Mouse (Mus musculus) embryonic facial prominence, embryonic 10.5 days (tissue): ENCODE measurements around the gene Rnh1. TPM values are rescaled to one million over a fixed set of nuclear protein-coding genes. Genes with fewer than 3 reads are reported as not detected.

Source experiments
- DNase-seq: peaks from one replicate; pipeline ENCODE4 v3.0.0-alpha.2; 2017; ENCODE audit warnings: low spot score
- H3K27ac ChIP-seq: fragments of 300-500 bp; sonication (generic); replicated peaks from 2 replicates; pipeline ENCODE4 v1.5.1; 2016; ENCODE audit warnings: mild to moderate bottlenecking
- H3K27me3 ChIP-seq: fragments of 300-500 bp; sonication (generic); replicated peaks from 2 replicates; pipeline ENCODE4 v1.6.1; 2016; ENCODE audit warnings: low read depth, mild to moderate bottlenecking; ENCODE audit not compliant: poor library complexity, severe bottlenecking
- H3K36me3 ChIP-seq: fragments of 300-500 bp; sonication (generic); replicated peaks from 2 replicates; pipeline ENCODE4 v1.6.1; 2016; ENCODE audit warnings: mild to moderate bottlenecking, moderate library complexity
- H3K4me1 ChIP-seq: fragments of 300-500 bp; sonication (generic); 2 replicates; pipeline ENCODE4 v1.6.1; 2016
- H3K4me3 ChIP-seq: fragments of 300-500 bp; sonication (generic); 2 replicates; pipeline ENCODE4 v1.5.1; 2016; ENCODE audit warnings: mild to moderate bottlenecking, moderate library complexity
- H3K9me3 ChIP-seq: fragments of 300-500 bp; sonication (generic); 2 replicates; pipeline ENCODE4 v1.6.1; 2016; ENCODE audit warnings: mild to moderate bottlenecking
- WGBS: fragments of 180-500 bp; shearing (Covaris S2); methylation state at CpG from one replicate; pipeline ENCODE4 v1.1.7; 2016; 5-methylcytosine and 5-hydroxymethylcytosine counted together
- microRNA counts: library from miRNA; unstranded; fragments of <30 nt; microRNA quantifications from one replicate; lab custom pipeline; 2017
- microRNA-seq: library from miRNA; unstranded; fragments of <30 nt; microRNA quantifications from one replicate; pipeline ENCODE4, GENCODE M21; 2017
- polyA plus RNA-seq: library from polyadenylated mRNA; unstranded; fragments of >200 nt; fragmentation: Nextera tagmentation; extraction: Ambion mirVana; gene quantifications from 2 replicates; pipeline ENCODE4 v1.2.1, GENCODE M21; 2016

The Rnh1 gene
- polyA plus RNA-seq, 1 experiment from 2014 or later: 79.7 TPM

GRCm38 (mm10) chr7:141119487-141119886 is 53.2 kb downstream of the Rnh1 start:
- H3K4me1 ChIP-seq: peaks cover 19% of the 10 kb centered on the region
- H3K27me3 ChIP-seq: peaks cover 34% of the 10 kb centered on the region
- H3K4me3 ChIP-seq: no peak overlapping the region
- H3K36me3 ChIP-seq: no peaks in the 10 kb centered on the region
- no peak for DNase-seq
- 74% methylated on average over 3 of the region's 3 CpGs for WGBS
- no peaks in the 10 kb centered on the region for H3K9me3 ChIP-seq
- no peak overlapping the region for H3K27ac ChIP-seq

GRCm38 (mm10) chr7:141117636-141118035 is 55.0 kb downstream of the Rnh1 start, which contains the start of gene Ano9:
Ano9 (minus strand) TSS chr7:141117806.
- H3K4me3 ChIP-seq: peak within 1 kb of the TSS; percentile 40
- 8% methylated on average over 9 of the region's 9 CpGs for WGBS
- H3K27me3 ChIP-seq: peaks cover 34% of the 10 kb centered on the region

GRCm38 (mm10) chr7:141115874-141116273 is 56.8 kb downstream of the Rnh1 start:
- no peaks in the 10 kb centered on the region for H3K9me3 ChIP-seq
- no peaks in the 10 kb centered on the region for H3K36me3 ChIP-seq
- H3K4me1 ChIP-seq: peaks cover 8% of the 10 kb centered on the region; the same call in 1 of the 2 replicates
- no peak overlapping the region for H3K27ac ChIP-seq
- DNase-seq: no peak
- peaks cover 34% of the 10 kb centered on the region for H3K27me3 ChIP-seq
- no peak overlapping the region for H3K4me3 ChIP-seq
- 90% methylated on average over 9 of the region's 9 CpGs for WGBS

More at GRCm38 (mm10) chr7:141117636-141118035, 55.0 kb downstream of the Rnh1 start, which contains the start of gene Ano9:
- H3K9me3 ChIP-seq: no peaks in the 10 kb centered on the region
- peak; percentile 25 for DNase-seq
- peaks cover 12% of the 10 kb centered on the region for H3K4me1 ChIP-seq
- no peaks in the 10 kb centered on the region for H3K36me3 ChIP-seq
- peak within 1 kb of the TSS; percentile 30; the same call in 1 of the 2 replicates for H3K27ac ChIP-seq

MicroRNA genes within 50 kb of the gene (microRNA counts, 519-probe panel; counts per million panel counts)
- 4,744 counts per million, percentile 85 among the panel's probes with 10 or more counts for microRNA mmu-miR-210 (lab: Ali Mortazavi, UCI)

Small RNAs within 50 kb of the gene (microRNA-seq; reads per million reads assigned to microRNA genes)
- 536 reads per million, percentile 69 among the genes with 10 or more reads in this experiment for gene Mir210

Other genes starting within 250 kb of the Rnh1 start
- gene Pgghg, start 231.5 kb downstream of the Rnh1 start, polyA plus RNA-seq: 13.5 and 14.3 TPM in 2 replicates
- 2.9 and 3.8 TPM in 2 replicates for gene Ifitm5, start 222.6 kb downstream of the Rnh1 start, polyA plus RNA-seq
- gene Gm45717, start 216.9 kb downstream of the Rnh1 start, polyA plus RNA-seq: 0.52 TPM in 1 of 2 replicates, not detected in the other
- gene Ifitm2, start 216.9 kb downstream of the Rnh1 start, polyA plus RNA-seq: 602 and 668 TPM in 2 replicates
- 8.7 and 13.4 TPM in 2 replicates for gene Ifitm1, start 205.6 kb downstream of the Rnh1 start, polyA plus RNA-seq
- 42.6 and 44.7 TPM in 2 replicates for gene Ifitm3, start 162.1 kb downstream of the Rnh1 start, polyA plus RNA-seq
- not detected in 2 replicates for gene Ifitm6, start 154.9 kb downstream of the Rnh1 start, polyA plus RNA-seq
- not detected in 2 replicates for gene Gm17387, start 143.7 kb downstream of the Rnh1 start, polyA plus RNA-seq
- 26.5 and 27.7 TPM in 2 replicates for gene B4galnt4, start 111.8 kb downstream of the Rnh1 start, polyA plus RNA-seq
- 9.4 and 9.6 TPM in 2 replicates for gene Pkp3, start 94.6 kb downstream of the Rnh1 start, polyA plus RNA-seq
- gene Sigirr, start 72.3 kb downstream of the Rnh1 start, polyA plus RNA-seq: 2.2 and 2.3 TPM in 2 replicates
- gene Ano9, start 55.1 kb downstream of the Rnh1 start, polyA plus RNA-seq: 1.8 and 2.5 TPM in 2 replicates
- 77.8 and 83.8 TPM in 2 replicates for gene Ptdss2, start 50.5 kb downstream of the Rnh1 start, polyA plus RNA-seq
- 94.3 and 94.9 TPM in 2 replicates for gene Hras, start 21.1 kb upstream of the Rnh1 start, polyA plus RNA-seq
- gene Lrrc56, start 21.3 kb upstream of the Rnh1 start, polyA plus RNA-seq: 15.1 and 18.1 TPM in 2 replicates
- gene Lmntd2, start 41.2 kb upstream of the Rnh1 start, polyA plus RNA-seq: 4.9 and 5.3 TPM in 2 replicates
- gene Rassf7, start 43.0 kb upstream of the Rnh1 start, polyA plus RNA-seq: 54.5 and 56.0 TPM in 2 replicates
- 114 and 124 TPM in 2 replicates for gene Phrf1, start 55.9 kb upstream of the Rnh1 start, polyA plus RNA-seq
- 0.34 TPM in 2 replicates for gene Irf7, start 93.6 kb upstream of the Rnh1 start, polyA plus RNA-seq
- gene Cdhr5, start 103.9 kb upstream of the Rnh1 start, polyA plus RNA-seq: 0.10 and 0.17 TPM in 2 replicates
- 8.8 and 9.6 TPM in 2 replicates for gene Sct, start 106.3 kb upstream of the Rnh1 start, polyA plus RNA-seq
- gene Drd4, start 119.1 kb upstream of the Rnh1 start, polyA plus RNA-seq: 0.60 and 0.86 TPM in 2 replicates
- gene Deaf1, start 154.8 kb upstream of the Rnh1 start, polyA plus RNA-seq: 57.9 and 65.0 TPM in 2 replicates
- 44.9 and 49.0 TPM in 2 replicates for gene Tmem80, start 154.9 kb upstream of the Rnh1 start, polyA plus RNA-seq
- 12.1 and 13.0 TPM in 2 replicates for gene Eps8l2, start 166.0 kb upstream of the Rnh1 start, polyA plus RNA-seq
- 297 and 299 TPM in 2 replicates for gene Taldo1, start 219.3 kb upstream of the Rnh1 start, polyA plus RNA-seq
- 48.5 and 50.8 TPM in 2 replicates for gene Gatd1, start 241.3 kb upstream of the Rnh1 start, polyA plus RNA-seq